ENCODE assay signal across 18 mouse cellular contexts in genomic region chr1:34033478-34033877, GRCm38 (mm10).
"Had no signal": no experiment of that assay in that cellular context is flagged by ENCODE, and none has a peak within 500 bp of the region (broad histone marks: within the 10 kb centered on the region; RNA-seq: fewer than 3 reads in every experiment).

No protein-coding gene starts in this region.

- H3K9ac ChIP-seq: lung, embryonic 14.5 days; midbrain, embryonic 13.5 days; midbrain, embryonic 15.5 days; neural tube, embryonic 13.5 days; neural tube, embryonic 15.5 days had no signal

- H3K27ac ChIP-seq: midbrain, embryonic 10.5 days; midbrain, embryonic 13.5 days; midbrain, embryonic 15.5 days; neural tube, embryonic 13.5 days; neural tube, embryonic 15.5 days had no signal

- H3K4me2 ChIP-seq: lung, embryonic 14.5 days; midbrain, embryonic 13.5 days; midbrain, embryonic 15.5 days; neural tube, embryonic 13.5 days; neural tube, embryonic 15.5 days had no signal

- H3K9me3 ChIP-seq: midbrain, embryonic 10.5 days; midbrain, embryonic 13.5 days; midbrain, embryonic 15.5 days; neural tube, embryonic 13.5 days; neural tube, embryonic 15.5 days had no signal

- H3K4me1 ChIP-seq: midbrain, embryonic 10.5 days; midbrain, embryonic 13.5 days had no signal

- H3K27me3 ChIP-seq: midbrain, embryonic 13.5 days; midbrain, embryonic 15.5 days; neural tube, embryonic 13.5 days; neural tube, embryonic 15.5 days had no signal

- DNase-seq: lung, adult 18-20 months; lung, embryonic 14.5 days; lung, postnatal 10 days; lung, postnatal 4 days; retina, postnatal 1 day; right cerebral cortex, adult 18-20 months; right cerebral cortex, postnatal 25 days; right cerebral cortex, postnatal 4 days; spleen, adult 18-20 months; thymus, adult 18-20 months; thymus, postnatal 14 days; thymus, postnatal 36 days had no signal

- H3K4me3 ChIP-seq: midbrain, embryonic 10.5 days; midbrain, embryonic 13.5 days; midbrain, embryonic 15.5 days; myocyte; neural tube, embryonic 13.5 days; neural tube, embryonic 15.5 days had no signal

- H3K36me3 ChIP-seq: midbrain, embryonic 10.5 days; midbrain, embryonic 15.5 days; neural tube, embryonic 13.5 days; neural tube, embryonic 15.5 days had no signal

- ATAC-seq: midbrain, embryonic 13.5 days; midbrain, embryonic 15.5 days had no signal
